ENCODE assay signal across 13 mouse cellular contexts in the genomic region with DNA sequence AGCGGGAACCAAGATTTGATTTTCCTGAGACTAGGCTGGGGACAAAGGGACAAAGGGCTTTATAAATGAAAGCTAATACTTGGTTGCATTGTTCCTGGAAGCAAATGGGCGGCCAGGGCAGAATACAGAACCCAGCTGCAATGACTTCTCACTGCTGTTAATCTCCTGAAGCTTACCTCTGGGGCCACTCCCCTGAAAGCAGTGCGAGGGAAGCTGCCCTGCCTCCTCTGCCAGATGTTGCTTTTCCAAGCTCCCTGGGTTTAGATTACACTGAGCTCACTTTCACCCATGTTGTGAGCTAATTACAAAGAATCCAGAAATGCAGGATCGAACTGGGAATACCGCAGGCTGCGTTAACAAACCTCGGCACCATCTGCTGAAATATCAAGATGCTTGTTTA.
DNase-seq lines count a peak whose midpoint lies in the region; ATAC-seq lines count a peak whose summit lies in the region.
"Had no signal": no experiment of that assay in that cellular context is flagged by ENCODE, and none has a peak within 500 bp of the region (broad histone marks: within the 10 kb centered on the region; RNA-seq: fewer than 3 reads in every experiment).

No protein-coding gene starts in this region.

- peak; percentile 42 for DNase-seq in limb, embryonic 11.5 days (ENCODE audit: low spot score)
- no peak for DNase-seq in limb, embryonic 10.5 days (ENCODE audit: low spot score)
- DNase-seq in layer of hippocampus, adult 8-10 months (ENCODE audit: low spot score in 2 of 2), result no peak
- DNase-seq in cerebellum, adult 11 months, result no peak
- no peak for DNase-seq in left cerebral cortex, postnatal 36 days (ENCODE audit: low spot score in 2 of 2)
- DNase-seq in lung, postnatal 14 days, result no peak
- DNase-seq: adrenal gland, postnatal 25 days; cerebellum, postnatal 14 days; kidney, postnatal 25 days; spleen, adult 18-20 months had no signal

- H3K9ac ChIP-seq in limb, embryonic 11.5 days (ENCODE audit: low read length), result no peak overlapping the region
- H3K9ac ChIP-seq in hindbrain, embryonic 12.5 days, result no peak overlapping the region
- H3K9ac ChIP-seq in midbrain, embryonic 13.5 days (replicated peaks), result no peak overlapping the region

- no peak overlapping the region for H3K27ac ChIP-seq in limb, embryonic 11.5 days (replicated peaks; ENCODE audit: low read depth, low read length)
- no peak overlapping the region for H3K27ac ChIP-seq in limb, embryonic 10.5 days
- H3K27ac ChIP-seq in hindbrain, embryonic 12.5 days, result peak overlapping the region; percentile 58
- peak overlapping the region; percentile 68 for H3K27ac ChIP-seq in midbrain, embryonic 13.5 days
- H3K27ac ChIP-seq: left cerebral cortex, adult 2 months had no signal

- H3K4me2 ChIP-seq in limb, embryonic 11.5 days (ENCODE audit: low read depth, severe bottlenecking), result no peak overlapping the region
- H3K4me2 ChIP-seq in hindbrain, embryonic 12.5 days (replicated peaks), result no peak overlapping the region
- H3K4me2 ChIP-seq in midbrain, embryonic 13.5 days (replicated peaks), result no peak overlapping the region

- no peaks in the 10 kb centered on the region for H3K27me3 ChIP-seq in limb, embryonic 11.5 days (ENCODE audit: control insufficient read depth, insufficient read depth, low read length)
- no peaks in the 10 kb centered on the region for H3K27me3 ChIP-seq in limb, embryonic 10.5 days (ENCODE audit: low read depth, poor library complexity, severe bottlenecking)
- no peaks in the 10 kb centered on the region for H3K27me3 ChIP-seq in hindbrain, embryonic 12.5 days
- no peaks in the 10 kb centered on the region for H3K27me3 ChIP-seq in midbrain, embryonic 13.5 days

- H3K4me3 ChIP-seq in limb, embryonic 11.5 days (ENCODE audit: low read depth, low read length), result no peak overlapping the region
- no peak overlapping the region for H3K4me3 ChIP-seq in limb, embryonic 10.5 days
- H3K4me3 ChIP-seq in hindbrain, embryonic 12.5 days, result no peak overlapping the region
- no peak overlapping the region for H3K4me3 ChIP-seq in midbrain, embryonic 13.5 days (replicated peaks)
- H3K4me3 ChIP-seq: left cerebral cortex, adult 2 months had no signal

- WGBS in limb, embryonic 11.5 days, result 25% methylated on average over 7 of the region's 7 CpGs
- WGBS in limb, embryonic 10.5 days, result 54% methylated on average over 7 of the region's 7 CpGs
- 42% methylated on average over 7 of the region's 7 CpGs for WGBS in hindbrain, embryonic 12.5 days
- WGBS in midbrain, embryonic 13.5 days, result 8% methylated on average over 7 of the region's 7 CpGs

- no peaks in the 10 kb centered on the region for H3K9me3 ChIP-seq in limb, embryonic 11.5 days (ENCODE audit: control insufficient read depth, low read length)
- no peaks in the 10 kb centered on the region for H3K9me3 ChIP-seq in limb, embryonic 10.5 days (replicated peaks)
- H3K9me3 ChIP-seq in hindbrain, embryonic 12.5 days (replicated peaks), result no peaks in the 10 kb centered on the region
- no peaks in the 10 kb centered on the region for H3K9me3 ChIP-seq in midbrain, embryonic 13.5 days

- no peaks in the 10 kb centered on the region for H3K36me3 ChIP-seq in limb, embryonic 11.5 days (ENCODE audit: control insufficient read depth, insufficient read depth, low read length)
- H3K36me3 ChIP-seq in limb, embryonic 10.5 days, result no peaks in the 10 kb centered on the region
- H3K36me3 ChIP-seq in hindbrain, embryonic 12.5 days, result peaks cover 2% of the 10 kb centered on the region; the same call in 1 of the 2 replicates
- peaks cover 25% of the 10 kb centered on the region for H3K36me3 ChIP-seq in midbrain, embryonic 13.5 days

- H3K4me1 ChIP-seq in limb, embryonic 11.5 days (ENCODE audit: control insufficient read depth, insufficient read depth, low read length), result peaks cover 3% of the 10 kb centered on the region; the same call in 1 of the 2 replicates
- peaks cover 10% of the 10 kb centered on the region for H3K4me1 ChIP-seq in limb, embryonic 10.5 days
- H3K4me1 ChIP-seq in hindbrain, embryonic 12.5 days, result peaks cover 8% of the 10 kb centered on the region; the same call in 1 of the 2 replicates
- H3K4me1 ChIP-seq in midbrain, embryonic 13.5 days (replicated peaks), result peaks cover 13% of the 10 kb centered on the region

- intact Hi-C loops in left cerebral cortex, postnatal 36 days (cut with DNase I), result no loop called here

- 0 out of 2 replicates have a peak, but pooled peaks have one; percentile 35 for ATAC-seq in limb, embryonic 11.5 days (ENCODE audit: insufficient number of reproducible peaks, low FRiP score, low TSS enrichment, low read depth)
- 0 out of 2 replicates have a peak, but pooled peaks have one; percentile 20 for ATAC-seq in hindbrain, embryonic 12.5 days (ENCODE audit: low FRiP score)
- ATAC-seq in midbrain, embryonic 13.5 days, result peak; percentile 56; the same call in 1 of the 2 replicates

Comparison
In these comparisons a context has a peak if more than half of its experiments do, and no peak if none do; other contexts are left out.
1. H3K27ac ChIP-seq: peak in hindbrain, embryonic 12.5 days (single experiment) and midbrain, embryonic 13.5 days (single experiment); none in limb, embryonic 11.5 days (single experiment) and limb, embryonic 10.5 days (single experiment).
2. Peak in every context shown above with its lines, with median percentiles within 50 percentile points of each other: ATAC-seq.